Comparison of ENCODE assay signal across 8 mouse cellular contexts in the genomic region with DNA sequence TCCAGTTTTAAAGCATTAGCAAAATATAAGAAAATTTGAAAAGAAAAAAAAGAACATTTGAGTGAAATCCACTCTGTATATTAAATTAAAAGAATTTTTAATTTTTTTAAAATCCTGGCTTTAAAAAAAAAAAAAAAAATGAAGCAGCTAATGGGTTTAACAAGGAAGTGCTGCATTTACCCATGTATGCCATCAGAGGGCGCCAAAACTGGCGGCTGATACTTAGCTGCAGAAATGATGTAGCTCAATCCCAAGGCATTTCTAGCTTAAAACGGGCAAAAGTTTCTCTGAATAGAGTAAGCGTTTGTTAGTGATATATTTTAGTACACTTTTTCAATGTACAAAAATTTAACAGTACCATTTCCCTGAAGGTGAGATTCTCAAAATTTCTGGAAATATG.
A peak's percentile ranks its signal among the peaks of the same experiment; 100 is the strongest.
DNase-seq lines count a peak whose midpoint lies in the region; ATAC-seq and TF ChIP-seq lines count a peak whose summit lies in the region.

No protein-coding gene starts in this region.

- no peak overlapping the region for H3K4me2 ChIP-seq in heart, embryonic 12.5 days
- H3K4me2 ChIP-seq in forebrain, embryonic 16.5 days (ENCODE audit: low read length) = no peak overlapping the region

- TF ChIP-seq CTCF in spleen, adult 2 months (IDR thresholded peaks at IDR 0.05; ENCODE audit: extremely low read depth, insufficient read depth, insufficient read length, insufficient replicate concordance) = peak; percentile 35; the same call in 1 of the 2 replicates

- WGBS in heart, embryonic 12.5 days = 12% methylated on average over 4 of the region's 4 CpGs
- 4% methylated on average over 4 of the region's 4 CpGs for WGBS in spleen, adult 2 months
- 19% methylated on average over 4 of the region's 4 CpGs for WGBS in forebrain, embryonic 16.5 days

- H3K27me3 ChIP-seq in heart, embryonic 12.5 days (replicated peaks) = no peaks in the 10 kb centered on the region
- H3K27me3 ChIP-seq in spleen, adult 2 months (ENCODE audit: control insufficient read depth, insufficient read depth, low read length) = no peaks in the 10 kb centered on the region
- H3K27me3 ChIP-seq in forebrain, embryonic 16.5 days (replicated peaks; ENCODE audit: control insufficient read depth, insufficient read depth, low read length) = no peaks in the 10 kb centered on the region

- peak; percentile 13 to 49 for DNase-seq in heart, adult 18-20 months
- peak; percentile 8 to 15 for DNase-seq in spleen, adult 2 months (ENCODE audit: low read depth in 1 of 2, low spot score in 2 of 2)
- no peak for DNase-seq in spleen, postnatal 4 days (ENCODE audit: low spot score in 2 of 2)
- peak; percentile 6 to 44 for DNase-seq in cerebellum, postnatal 25 days
- peak; percentile 31 to 35 for DNase-seq in left cerebral cortex, postnatal 25 days (ENCODE audit: low spot score in 2 of 2)
- peak; percentile 8 for DNase-seq in skeletal muscle tissue, adult 2 months (ENCODE audit: low read depth, low spot score)

- H3K9me3 ChIP-seq in heart, embryonic 12.5 days (replicated peaks) = no peaks in the 10 kb centered on the region
- H3K9me3 ChIP-seq in forebrain, embryonic 16.5 days (ENCODE audit: control insufficient read depth, low read length) = no peaks in the 10 kb centered on the region

- no peak overlapping the region for H3K4me3 ChIP-seq in heart, embryonic 12.5 days
- H3K4me3 ChIP-seq in spleen, adult 2 months (ENCODE audit: extremely low read depth, insufficient read depth, insufficient read length) = no peak overlapping the region
- H3K4me3 ChIP-seq in forebrain, embryonic 16.5 days (replicated peaks; ENCODE audit: low read length) = no peak overlapping the region

- no peaks in the 10 kb centered on the region for H3K4me1 ChIP-seq in heart, embryonic 12.5 days (replicated peaks)
- no peaks in the 10 kb centered on the region for H3K4me1 ChIP-seq in spleen, adult 2 months (ENCODE audit: control insufficient read depth, insufficient read depth, insufficient read length)
- no peaks in the 10 kb centered on the region for H3K4me1 ChIP-seq in forebrain, embryonic 16.5 days (replicated peaks; ENCODE audit: control insufficient read depth, insufficient read depth, low read length)

- no peak for ATAC-seq in heart, embryonic 12.5 days (ENCODE audit: insufficient number of reproducible peaks, low FRiP score)
- ATAC-seq in forebrain, embryonic 16.5 days = no peak

- no peaks in the 10 kb centered on the region for H3K36me3 ChIP-seq in heart, embryonic 12.5 days
- H3K36me3 ChIP-seq in spleen, adult 2 months (ENCODE audit: control insufficient read depth, insufficient read depth, low read length) = no peaks in the 10 kb centered on the region
- H3K36me3 ChIP-seq in forebrain, embryonic 16.5 days (ENCODE audit: control insufficient read depth, insufficient read depth) = no peaks in the 10 kb centered on the region

- H3K9ac ChIP-seq in heart, embryonic 12.5 days = no peak overlapping the region
- no peak overlapping the region for H3K9ac ChIP-seq in forebrain, embryonic 16.5 days (replicated peaks; ENCODE audit: low read depth, low read length)

- intact Hi-C loops in left cerebral cortex, postnatal 25 days (cut with DNase I) = no loop called here

- H3K27ac ChIP-seq in heart, embryonic 12.5 days (ENCODE audit: poor library complexity, severe bottlenecking) = no peak overlapping the region
- no peak overlapping the region for H3K27ac ChIP-seq in spleen, adult 2 months (ENCODE audit: insufficient read depth, low read length)
- no peak overlapping the region for H3K27ac ChIP-seq in forebrain, embryonic 16.5 days (ENCODE audit: low read length)

- no peak for TF ChIP-seq POLR2A in spleen, adult 2 months (IDR thresholded peaks at IDR 0.05; ENCODE audit: low read depth, low read length)

Comparison
In these comparisons a context has a peak if more than half of its experiments do, and no peak if none do; other contexts are left out.
1. DNase-seq: peak in heart, adult 18-20 months (2 of 2), spleen, adult 2 months (2 of 2), cerebellum, postnatal 25 days (2 of 2), left cerebral cortex, postnatal 25 days (2 of 2) and skeletal muscle tissue, adult 2 months (single experiment); none in spleen, postnatal 4 days (0 of 2).